Mouse (Mus musculus) embryonic facial prominence, embryonic 14.5 days (tissue): ENCODE measurements around the gene Stag3. TPM values are rescaled to one million over a fixed set of nuclear protein-coding genes. Genes with fewer than 3 reads are reported as not detected.

Experiments
- ATAC-seq: fragments of 200-750 bp; cut with Nextera tagmentation; 2 replicates; pipeline ENCODE4 v1.8.0; 2017; ENCODE audit warnings: low read depth, moderate number of reproducible peaks, moderate TSS enrichment
- DNase-seq: peaks from one replicate; pipeline ENCODE4 v3.0.0-alpha.2; 2015; ENCODE audit warnings: low spot score
- H3K27ac ChIP-seq: fragments of 300-500 bp; sonication (generic); replicated peaks from 2 replicates; pipeline ENCODE4 v1.5.1; 2014; ENCODE audit warnings: low read depth, mild to moderate bottlenecking, low read length, moderate library complexity
- H3K27me3 ChIP-seq: fragments of 300-500 bp; sonication (generic); replicated peaks from 2 replicates; pipeline ENCODE4 v1.6.1; 2014; ENCODE audit warnings: low read length; ENCODE audit not compliant: control insufficient read depth, insufficient read depth
- H3K36me3 ChIP-seq: fragments of 300-500 bp; sonication (generic); 2 replicates; pipeline ENCODE4 v1.6.1; 2014; ENCODE audit warnings: low read length, mixed read lengths; ENCODE audit not compliant: control insufficient read depth, insufficient read depth
- H3K4me1 ChIP-seq: fragments of 300-500 bp; sonication (generic); 2 replicates; pipeline ENCODE4 v1.6.1; 2014; ENCODE audit warnings: antibody characterized with exemption, low read length; ENCODE audit not compliant: control insufficient read depth, insufficient read depth
- H3K4me2 ChIP-seq: fragments of 300-500 bp; sonication (generic); 2 replicates; pipeline ENCODE4 v1.6.1; 2014; ENCODE audit warnings: low read depth, mild to moderate bottlenecking, low read length, moderate library complexity, mixed read lengths
- H3K4me3 ChIP-seq: fragments of 300-500 bp; sonication (generic); 2 replicates; pipeline ENCODE4 v1.5.1; 2014; ENCODE audit warnings: low read depth, mild to moderate bottlenecking, low read length
- H3K9ac ChIP-seq: fragments of 300-500 bp; sonication (generic); 2 replicates; pipeline ENCODE4 v1.6.1; 2014; ENCODE audit warnings: low read depth, mild to moderate bottlenecking, low read length, moderate library complexity, mixed read lengths
- H3K9me3 ChIP-seq: fragments of 300-500 bp; sonication (generic); 2 replicates; pipeline ENCODE4 v1.6.1; 2016; ENCODE audit warnings: low read length; ENCODE audit not compliant: control insufficient read depth
- WGBS: fragments of 180-500 bp; shearing (Covaris S2); extraction: QIAGEN DNeasy Blood & Tissue Kit; methylation state at CpG from one replicate; pipeline ENCODE4 v1.1.7; 2014; 5-methylcytosine and 5-hydroxymethylcytosine counted together
- polyA plus RNA-seq: library from polyadenylated mRNA; unstranded; fragments of >200 nt; fragmentation: Nextera tagmentation; extraction: Ambion mirVana; gene quantifications from 2 replicates; pipeline ENCODE4 v1.2.1, GENCODE M21; 2014

The Stag3 gene
- polyA plus RNA-seq, 1 experiment from 2014 or later, result 4.1 TPM

DNA sequence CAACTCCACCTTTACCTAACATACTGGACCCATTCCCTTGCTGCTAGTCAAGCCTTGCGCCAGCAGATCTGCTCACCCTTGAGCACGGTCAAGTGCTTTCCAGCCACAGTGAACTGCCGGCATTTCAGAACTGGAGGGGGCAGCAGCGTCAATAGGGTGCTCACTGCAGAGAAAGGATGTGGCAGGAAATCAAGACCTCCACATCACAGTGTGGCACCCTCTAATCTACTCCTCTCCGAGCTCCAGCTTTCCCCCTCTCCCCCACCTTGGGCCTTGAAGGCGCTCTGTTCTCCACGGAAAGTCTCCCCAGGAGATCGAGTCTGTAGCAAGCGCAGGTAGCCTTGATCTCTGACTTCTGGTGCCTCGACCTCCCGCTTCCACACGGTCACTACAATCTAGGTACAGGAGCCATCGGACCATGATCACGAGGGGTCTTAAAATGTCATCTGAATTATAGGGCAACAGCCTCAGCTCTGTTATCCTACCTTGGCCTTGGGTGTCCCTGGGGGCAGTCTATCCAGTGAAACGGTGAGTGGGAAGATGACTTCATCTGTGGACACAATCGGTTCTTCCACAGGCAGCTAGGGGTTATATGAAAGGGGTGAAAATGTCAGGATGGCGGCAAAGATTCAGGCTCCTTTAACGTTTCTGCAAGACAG, 17.3 kb upstream of the Stag3 start:
- DNase-seq (no peak), ATAC-seq (no peak)
- 60% methylated on average over 18 of the region's 18 CpGs for WGBS
- peak overlapping the region; percentile 94 for H3K4me2 ChIP-seq
- H3K9me3 ChIP-seq, result no peaks in the 10 kb centered on the region
- H3K4me3 ChIP-seq, result peak overlapping the region; percentile 98
- H3K27me3 ChIP-seq, result no peaks in the 10 kb centered on the region
- H3K27ac ChIP-seq, result no peak overlapping the region
- peaks cover 48% of the 10 kb centered on the region for H3K36me3 ChIP-seq
- peak overlapping the region; percentile 92 for H3K9ac ChIP-seq
- peaks cover 14% of the 10 kb centered on the region for H3K4me1 ChIP-seq

DNA sequence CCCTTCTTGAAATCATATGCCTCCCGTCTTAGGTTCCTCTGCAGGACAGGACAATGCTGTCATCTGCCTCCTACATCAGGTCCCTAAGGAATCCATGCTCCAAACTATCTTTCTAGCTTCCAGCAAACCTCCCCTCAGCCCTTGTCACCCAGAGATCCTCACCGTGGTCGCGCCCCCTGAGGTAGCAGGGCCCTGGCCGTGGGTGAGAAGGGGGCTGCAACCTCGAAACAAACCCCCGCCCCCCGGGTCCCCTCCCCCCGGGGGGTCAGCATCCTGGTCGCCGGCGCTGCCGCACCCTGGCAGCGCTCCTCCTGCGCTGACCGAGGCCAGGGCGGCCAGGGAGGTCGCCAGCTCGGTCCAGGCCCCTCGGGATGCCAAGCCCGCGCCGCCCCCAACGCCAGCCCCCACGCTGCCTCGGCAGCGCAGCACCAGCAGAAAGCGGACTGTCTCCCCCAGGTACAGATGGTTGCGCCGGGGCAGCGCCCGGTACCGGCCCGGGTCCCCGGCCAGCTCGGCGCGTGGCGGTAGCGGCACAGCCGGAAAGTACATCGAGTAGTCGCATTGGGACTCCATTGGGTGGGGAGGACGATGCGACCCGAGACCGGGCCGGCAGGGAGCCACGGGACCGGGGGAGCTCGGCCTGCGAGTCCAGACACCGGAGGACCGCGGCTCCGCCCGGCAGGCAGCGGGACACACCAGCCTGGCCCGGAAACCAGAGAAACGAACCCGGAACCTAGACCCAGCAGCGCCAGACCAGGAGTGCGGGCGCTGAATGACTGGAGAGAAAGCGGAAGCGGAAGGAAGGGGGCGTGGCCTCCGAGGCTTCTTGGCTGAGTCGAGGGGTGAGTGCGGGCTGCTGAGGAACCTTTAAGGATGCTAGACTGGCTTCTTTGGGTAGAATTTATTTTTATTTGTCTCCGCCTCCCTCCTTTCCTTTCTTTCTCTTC, 16.5 kb upstream of the Stag3 start, which contains the start of gene BC037034:
Gene BC037034, minus strand, starts transcription at position 774 of the 947 bp plus-strand sequence.
- Histone ChIP-seq H3K9ac (peak within 1 kb of the TSS; percentile 92), H3K27me3 (no peaks in the 10 kb centered on the region), H3K9me3 (no peaks in the 10 kb centered on the region), H3K4me2 (peak within 1 kb of the TSS; percentile 94), H3K4me3 (peak within 1 kb of the TSS; percentile 98), H3K27ac (peak within 1 kb of the TSS; percentile 75), H3K36me3 (peaks cover 48% of the 10 kb centered on the region), H3K4me1 (peaks cover 14% of the 10 kb centered on the region)
- DNase-seq, result peak; percentile 96
- peak; percentile 94 for ATAC-seq
- WGBS, result under 1% methylated on average over 43 of the region's 71 CpGs

DNA sequence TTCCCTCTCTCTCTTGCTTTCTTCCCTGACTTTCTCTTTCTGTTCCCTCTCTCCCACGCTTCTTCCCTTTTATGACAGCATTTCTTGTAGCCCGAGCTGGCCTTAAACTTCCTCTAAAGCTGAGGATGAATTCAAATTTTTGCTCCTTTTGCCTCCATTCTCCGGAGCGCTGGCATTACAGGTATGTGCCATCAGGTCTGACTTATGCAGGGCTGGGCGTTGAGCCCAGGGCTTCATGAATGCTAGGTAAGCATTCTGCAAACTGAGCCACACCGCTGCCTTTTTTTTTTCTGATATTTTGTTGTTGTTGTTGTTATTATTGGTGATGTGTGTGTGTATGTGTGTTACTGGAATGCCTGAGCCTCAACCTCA, 15.8 kb upstream of the Stag3 start:
- ATAC-seq, result no peak
- Histone ChIP-seq H3K27me3 (no peaks in the 10 kb centered on the region), H3K4me3 (peak overlapping the region; percentile 98), H3K4me1 (peaks cover 14% of the 10 kb centered on the region), H3K27ac (peak overlapping the region; percentile 75), H3K9ac (peak overlapping the region; percentile 92), H3K9me3 (no peaks in the 10 kb centered on the region), H3K4me2 (peak overlapping the region; percentile 94), H3K36me3 (peaks cover 44% of the 10 kb centered on the region)
- DNase-seq, result no peak
- WGBS, result 12% methylated on average over 6 of the region's 6 CpGs

DNA sequence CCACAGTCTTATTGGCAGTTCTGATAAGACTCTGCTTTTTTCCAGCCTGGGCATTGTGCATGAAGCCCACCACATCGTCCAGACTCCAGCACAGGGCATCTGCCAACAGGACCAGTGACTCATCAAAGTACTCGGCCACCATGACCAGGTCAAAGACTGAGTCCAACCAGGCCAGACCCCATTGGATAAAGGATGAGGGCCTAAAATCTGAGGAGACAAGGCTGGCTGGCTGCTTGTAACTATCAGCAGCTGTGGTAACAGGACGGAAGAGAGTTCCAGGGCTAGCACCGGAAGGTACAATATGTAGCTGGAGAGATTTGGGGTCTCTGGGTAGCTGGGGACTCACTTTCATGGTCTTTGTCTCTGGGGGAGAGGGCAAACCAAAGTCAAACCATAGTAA, 14.3 kb upstream of the Stag3 start:
- no peak for ATAC-seq

DNA sequence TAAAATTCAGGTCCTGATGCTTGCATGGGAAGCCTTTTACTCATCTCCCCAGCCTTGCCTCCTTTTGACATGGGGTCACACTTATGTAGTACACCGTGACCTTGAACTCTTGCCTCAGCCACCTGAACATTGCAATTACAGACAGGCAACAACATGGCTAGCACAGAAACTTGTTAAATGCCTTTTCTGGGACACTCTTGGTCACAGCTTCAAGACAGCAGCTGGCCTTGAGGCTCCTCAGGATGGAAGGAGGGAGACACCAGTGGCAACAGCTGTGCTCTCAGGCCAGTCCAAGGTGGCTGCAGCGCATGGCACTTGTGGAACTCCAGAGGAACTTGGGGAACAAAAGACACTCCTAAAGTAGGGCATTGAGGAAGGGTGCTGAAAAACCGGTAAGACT, 12.9 kb upstream of the Stag3 start:
- no peaks in the 10 kb centered on the region for H3K9me3 ChIP-seq
- H3K4me2 ChIP-seq, result no peak overlapping the region
- no peak for ATAC-seq
- 81% methylated on average over 3 of the region's 3 CpGs for WGBS
- peaks cover 18% of the 10 kb centered on the region for H3K4me1 ChIP-seq
- H3K27ac ChIP-seq, result no peak overlapping the region
- H3K36me3 ChIP-seq, result peaks cover 14% of the 10 kb centered on the region
- no peak overlapping the region for H3K4me3 ChIP-seq
- DNase-seq, result no peak
- no peak overlapping the region for H3K9ac ChIP-seq
- no peaks in the 10 kb centered on the region for H3K27me3 ChIP-seq

More for the DNA sequence above, 14.3 kb upstream of the Stag3 start:
- no peaks in the 10 kb centered on the region for H3K9me3 ChIP-seq
- H3K36me3 ChIP-seq, result peaks cover 29% of the 10 kb centered on the region
- H3K27me3 ChIP-seq, result no peaks in the 10 kb centered on the region
- H3K4me2 ChIP-seq, result no peak overlapping the region
- no peak overlapping the region for H3K27ac ChIP-seq
- H3K4me3 ChIP-seq, result no peak overlapping the region
- peaks cover 14% of the 10 kb centered on the region for H3K4me1 ChIP-seq
- WGBS, result 97% methylated on average over 4 of the region's 4 CpGs
- no peak overlapping the region for H3K9ac ChIP-seq
- DNase-seq, result no peak

DNA sequence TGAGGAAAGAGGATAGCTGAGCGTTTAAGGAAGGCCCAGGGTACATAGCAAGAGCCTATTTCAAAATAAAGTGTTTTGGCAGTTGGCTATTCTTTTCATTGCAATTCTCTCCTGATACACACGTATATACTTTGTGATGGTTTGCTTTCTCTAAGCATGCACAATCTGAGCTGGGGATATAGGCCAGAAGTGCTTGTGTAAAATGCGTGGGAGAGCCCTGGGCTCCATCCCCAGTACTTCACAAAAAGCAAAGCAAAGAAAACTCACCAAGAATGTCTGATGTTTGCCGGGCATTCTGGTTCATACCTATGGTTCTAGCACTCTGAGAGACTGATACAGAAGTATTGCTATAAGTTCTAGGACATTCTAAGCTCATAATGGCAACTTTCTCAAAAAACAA, 11.1 kb upstream of the Stag3 start:
- Histone ChIP-seq H3K9me3 (no peaks in the 10 kb centered on the region), H3K4me2 (no peak overlapping the region), H3K27me3 (no peaks in the 10 kb centered on the region), H3K4me1 (peaks cover 9% of the 10 kb centered on the region), H3K4me3 (no peak overlapping the region), H3K9ac (no peak overlapping the region), H3K36me3 (peaks cover 12% of the 10 kb centered on the region; the same call in 1 of the 2 replicates), H3K27ac (no peak overlapping the region)
- ATAC-seq, result no peak
- DNase-seq, result no peak
- 75% methylated on average over 4 of the region's 4 CpGs for WGBS

DNA sequence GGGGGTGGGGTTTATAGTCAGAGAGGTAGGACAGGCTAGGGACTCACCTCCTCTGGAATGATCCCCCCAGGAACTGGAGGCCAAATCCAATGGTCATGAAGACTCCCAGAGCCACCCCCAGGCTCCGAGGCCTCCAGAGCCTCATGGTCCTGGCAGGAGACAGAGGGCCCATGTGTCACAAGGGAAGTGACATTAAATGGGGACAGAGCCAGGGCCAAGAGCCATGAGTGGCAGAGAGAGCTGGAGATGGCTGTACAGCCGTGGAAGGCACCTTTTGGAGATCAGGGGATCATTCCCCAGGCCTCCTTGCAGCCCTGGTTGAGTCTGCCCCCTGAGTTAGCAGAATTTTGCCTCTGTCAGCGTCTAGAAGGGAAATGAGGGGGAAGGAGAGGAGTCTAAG, 8.8 kb upstream of the Stag3 start:
- peaks cover 16% of the 10 kb centered on the region for H3K4me1 ChIP-seq
- no peaks in the 10 kb centered on the region for H3K27me3 ChIP-seq
- ATAC-seq, result no peak
- H3K4me3 ChIP-seq, result no peak overlapping the region
- 55% methylated on average over 3 of the region's 3 CpGs for WGBS
- no peak for DNase-seq
- H3K27ac ChIP-seq, result no peak overlapping the region
- no peak overlapping the region for H3K4me2 ChIP-seq
- H3K9me3 ChIP-seq, result no peaks in the 10 kb centered on the region
- peaks cover 12% of the 10 kb centered on the region; the same call in 1 of the 2 replicates for H3K36me3 ChIP-seq
- no peak overlapping the region for H3K9ac ChIP-seq

DNA sequence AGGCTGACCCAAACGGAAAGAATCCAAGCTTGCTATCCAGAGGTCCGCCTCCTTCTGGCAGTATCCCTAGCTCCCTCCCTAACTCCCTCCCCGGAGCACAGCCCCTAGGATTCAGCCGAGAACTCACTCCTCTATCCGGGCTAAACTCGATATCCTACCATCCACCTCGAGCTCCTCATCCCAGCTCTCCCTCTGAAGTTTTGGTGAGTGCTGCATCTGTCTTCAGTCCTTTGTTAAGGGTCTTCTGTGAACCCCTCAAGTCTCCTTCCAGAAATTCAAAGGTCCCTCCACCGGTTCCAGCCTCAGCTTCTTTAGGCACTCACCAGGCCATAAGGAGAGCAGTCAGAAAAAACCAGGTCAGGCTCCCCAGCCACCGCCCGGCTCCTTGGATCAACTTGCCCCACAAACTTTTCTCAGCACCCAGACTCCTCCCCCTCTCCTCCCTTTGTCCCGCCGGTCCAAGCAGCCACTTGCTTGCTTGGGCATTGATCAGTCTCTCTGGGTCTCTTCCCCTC, 7.6 kb upstream of the Stag3 start, which contains the start of gene Gal3st4:
Gene Gal3st4, minus strand, starts transcription at position 432 of the 515 bp plus-strand sequence.
- peak within 1 kb of the TSS; percentile 53 for H3K9ac ChIP-seq
- H3K4me3 ChIP-seq, result peak within 1 kb of the TSS; percentile 24
- no peaks in the 10 kb centered on the region for H3K27me3 ChIP-seq
- peak within 1 kb of the TSS; percentile 41 for H3K4me2 ChIP-seq
- 1% methylated on average over 12 of the region's 12 CpGs for WGBS
- peaks cover 16% of the 10 kb centered on the region for H3K4me1 ChIP-seq
- H3K36me3 ChIP-seq, result peaks cover 20% of the 10 kb centered on the region
- DNase-seq, result peak; percentile 63
- no peaks in the 10 kb centered on the region for H3K9me3 ChIP-seq
- H3K27ac ChIP-seq, result peak within 1 kb of the TSS; percentile 61
- ATAC-seq, result peak; percentile 64
